Mouse (Mus musculus) forebrain, embryonic 16.5 days (tissue): Measurements from ENCODE around the gene Hscb. TPM values are rescaled to one million over a fixed set of nuclear protein-coding genes. Genes with fewer than 3 reads are reported as not detected.

ENCODE experiments used
- ATAC-seq: fragments of 200-750 bp; cut with Nextera tagmentation; 2 replicates; pipeline ENCODE4 v1.8.0; 2017; ENCODE audit warnings: mild to moderate bottlenecking, moderate library complexity
- H3K27ac ChIP-seq: fragments of 300-500 bp; sonication (generic); 2 replicates; pipeline ENCODE4 v1.5.1; 2014; ENCODE audit warnings: low read length, control low read depth
- H3K27me3 ChIP-seq: fragments of 300-500 bp; sonication (generic); replicated peaks from 2 replicates; pipeline ENCODE4 v1.6.1; 2014; ENCODE audit warnings: low read length; ENCODE audit not compliant: control insufficient read depth, insufficient read depth
- H3K36me3 ChIP-seq: fragments of 300-500 bp; sonication (generic); 2 replicates; pipeline ENCODE4 v1.6.1; 2014; ENCODE audit not compliant: control insufficient read depth, insufficient read depth
- H3K4me1 ChIP-seq: fragments of 300-500 bp; sonication (generic); replicated peaks from 2 replicates; pipeline ENCODE4 v1.6.1; 2014; ENCODE audit warnings: low read length; ENCODE audit not compliant: control insufficient read depth, insufficient read depth
- H3K4me2 ChIP-seq: fragments of 300-500 bp; sonication (generic); 2 replicates; pipeline ENCODE4 v1.6.1; 2014; ENCODE audit warnings: mild to moderate bottlenecking, low read length, control low read depth
- H3K4me3 ChIP-seq: fragments of 300-500 bp; sonication (generic); replicated peaks from 2 replicates; pipeline ENCODE4 v1.5.1; 2014; ENCODE audit warnings: mild to moderate bottlenecking, low read length, control low read depth
- H3K9ac ChIP-seq: fragments of 300-500 bp; sonication (generic); replicated peaks from 2 replicates; pipeline ENCODE4 v1.6.1; 2014; ENCODE audit warnings: low read depth, low read length, control low read depth
- H3K9me3 ChIP-seq: fragments of 300-500 bp; sonication (generic); 2 replicates; pipeline ENCODE4 v1.6.1; 2016; ENCODE audit warnings: low read length; ENCODE audit not compliant: control insufficient read depth
- WGBS: fragments of 180-500 bp; shearing (Covaris S2); extraction: QIAGEN DNeasy Blood & Tissue Kit; methylation state at CpG from one replicate; pipeline ENCODE4 v1.1.7; 2014; 5-methylcytosine and 5-hydroxymethylcytosine counted together
- polyA plus RNA-seq: library from polyadenylated mRNA; unstranded; fragments of >200 nt; fragmentation: Nextera tagmentation; extraction: Ambion mirVana; gene quantifications from 2 replicates; pipeline ENCODE4 v1.2.1, GENCODE M21; 2015

Hscb gene
- polyA plus RNA-seq, 1 experiment from 2014 or later: 9.4 TPM

- no peak; the same call in 1 of the 2 replicates for ATAC-seq
- no peaks in the 10 kb centered on the region for H3K27me3 ChIP-seq
- peaks cover 45% of the 10 kb centered on the region for H3K4me1 ChIP-seq
- WGBS: 2% methylated on average over 27 of the region's 27 CpGs
- peak overlapping the region; percentile 86 for H3K4me3 ChIP-seq
- peak overlapping the region; percentile 93 for H3K9ac ChIP-seq
- no peaks in the 10 kb centered on the region for H3K9me3 ChIP-seq
- H3K36me3 ChIP-seq: no peaks in the 10 kb centered on the region
- H3K27ac ChIP-seq: peak overlapping the region; percentile 90
- H3K4me2 ChIP-seq: peak overlapping the region; percentile 97
These were observed 30.5 kb downstream of the Hscb start for GRCm38 (mm10) chr5:110808821-110809666.

- peak overlapping the region; percentile 86 for H3K4me3 ChIP-seq
- no peaks in the 10 kb centered on the region for H3K36me3 ChIP-seq
- WGBS: 2% methylated on average over 14 of the region's 14 CpGs
- peak overlapping the region; percentile 97 for H3K4me2 ChIP-seq
- no peaks in the 10 kb centered on the region for H3K27me3 ChIP-seq
- H3K4me1 ChIP-seq: peaks cover 48% of the 10 kb centered on the region
- ATAC-seq: 0 out of 2 replicates have a peak, but pooled peaks have one; percentile 16
- H3K9ac ChIP-seq: peak overlapping the region; percentile 93
- no peaks in the 10 kb centered on the region for H3K9me3 ChIP-seq
- no peak overlapping the region; the same call in 1 of the 2 replicates for H3K27ac ChIP-seq
These were observed 31.4 kb downstream of the Hscb start for GRCm38 (mm10) chr5:110808061-110808631.

- Histone ChIP-seq H3K36me3 (0 out of 2 replicates have a peak, but pooled peaks cover 2% of the 10 kb centered on the region), H3K4me3 (peak overlapping the region; percentile 86), H3K27me3 (no peaks in the 10 kb centered on the region), H3K4me2 (peak overlapping the region; percentile 97), H3K9ac (peak overlapping the region; percentile 93), H3K9me3 (no peaks in the 10 kb centered on the region), H3K4me1 (peaks cover 53% of the 10 kb centered on the region), H3K27ac (no peak overlapping the region)
- WGBS: 86% methylated on average over 4 of the region's 4 CpGs
- no peak for ATAC-seq
These were observed 32.1 kb downstream of the Hscb start for GRCm38 (mm10) chr5:110807453-110807852.

- Histone ChIP-seq H3K9ac (no peak overlapping the region), H3K4me2 (peak overlapping the region; percentile 8), H3K9me3 (no peaks in the 10 kb centered on the region), H3K4me1 (peaks cover 55% of the 10 kb centered on the region), H3K4me3 (no peak overlapping the region), H3K36me3 (0 out of 2 replicates have a peak, but pooled peaks cover 2% of the 10 kb centered on the region), H3K27ac (no peak overlapping the region), H3K27me3 (no peaks in the 10 kb centered on the region)
- no peak for ATAC-seq
- 89% methylated on average over 1 of the region's 1 CpGs for WGBS
These were observed 32.9 kb downstream of the Hscb start for GRCm38 (mm10) chr5:110806676-110807075.

DNA sequence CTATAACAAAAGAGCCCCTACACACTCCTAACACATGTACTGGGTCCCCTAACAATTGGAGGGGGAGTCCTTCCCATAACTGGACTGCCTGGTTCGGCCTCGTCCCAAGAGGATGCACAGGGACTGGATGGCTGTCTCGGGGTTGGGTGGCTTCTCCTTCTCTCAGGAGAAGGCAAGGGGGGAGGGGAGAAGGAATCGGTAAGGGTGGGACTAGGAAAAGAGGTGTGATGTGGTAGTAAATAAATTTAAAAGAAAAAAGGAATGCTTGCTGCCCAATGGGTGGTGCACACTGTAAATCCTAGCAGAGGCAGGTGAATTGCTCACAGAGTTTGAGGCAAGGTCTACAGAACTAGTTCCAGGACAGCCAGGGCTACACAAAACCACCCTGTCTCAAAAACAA lies 33.4 kb downstream of the Hscb start:
- H3K27ac ChIP-seq: no peak overlapping the region
- H3K4me1 ChIP-seq: peaks cover 55% of the 10 kb centered on the region
- no peak overlapping the region for H3K4me3 ChIP-seq
- H3K4me2 ChIP-seq: peak overlapping the region; percentile 13
- H3K9me3 ChIP-seq: no peaks in the 10 kb centered on the region
- H3K27me3 ChIP-seq: no peaks in the 10 kb centered on the region
- H3K9ac ChIP-seq: no peak overlapping the region
- 0 out of 2 replicates have a peak, but pooled peaks cover 2% of the 10 kb centered on the region for H3K36me3 ChIP-seq
- ATAC-seq: no peak
- WGBS: 87% methylated on average over 4 of the region's 4 CpGs

DNA sequence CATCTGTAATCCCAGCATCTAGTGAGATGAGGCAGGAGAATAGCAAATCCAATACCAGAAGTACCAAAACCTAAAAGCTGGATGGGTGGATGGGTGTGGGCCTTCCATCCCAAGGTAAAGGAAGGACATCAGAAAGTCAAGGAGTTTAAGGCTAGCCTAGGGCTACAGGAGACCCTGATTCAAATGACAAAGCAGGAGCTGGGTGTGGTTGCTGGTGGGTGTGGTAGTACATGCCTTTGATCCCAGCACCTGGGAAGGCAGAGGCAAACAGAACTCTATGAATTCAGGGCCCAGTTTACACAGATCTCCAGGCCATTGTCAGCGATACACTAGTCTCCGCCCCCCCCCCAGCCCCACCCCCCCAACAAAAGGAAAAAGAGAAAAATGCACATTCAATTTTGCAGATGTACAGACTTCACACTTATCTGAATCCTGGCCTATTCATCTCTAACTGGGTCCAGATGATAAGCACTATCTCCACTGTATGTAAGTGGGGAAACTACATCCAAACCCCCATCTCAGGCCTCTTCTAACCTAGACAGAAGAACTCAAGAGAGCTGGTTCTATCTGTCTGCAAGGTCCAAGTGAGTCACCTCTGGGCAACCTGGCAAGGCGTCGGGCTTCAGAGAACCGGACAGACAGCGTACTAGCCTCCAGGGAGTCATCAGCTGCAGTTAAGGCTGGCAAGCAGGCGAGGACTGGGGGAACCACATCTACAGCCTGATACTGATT lies 35.4 kb downstream of the Hscb start:
- Histone ChIP-seq H3K27me3 (no peaks in the 10 kb centered on the region), H3K4me3 (no peak overlapping the region), H3K36me3 (0 out of 2 replicates have a peak, but pooled peaks cover 2% of the 10 kb centered on the region), H3K27ac (no peak overlapping the region), H3K9me3 (no peaks in the 10 kb centered on the region), H3K4me2 (no peak overlapping the region), H3K4me1 (peaks cover 55% of the 10 kb centered on the region), H3K9ac (no peak overlapping the region)
- 90% methylated on average over 7 of the region's 7 CpGs for WGBS
- no peak for ATAC-seq

DNA sequence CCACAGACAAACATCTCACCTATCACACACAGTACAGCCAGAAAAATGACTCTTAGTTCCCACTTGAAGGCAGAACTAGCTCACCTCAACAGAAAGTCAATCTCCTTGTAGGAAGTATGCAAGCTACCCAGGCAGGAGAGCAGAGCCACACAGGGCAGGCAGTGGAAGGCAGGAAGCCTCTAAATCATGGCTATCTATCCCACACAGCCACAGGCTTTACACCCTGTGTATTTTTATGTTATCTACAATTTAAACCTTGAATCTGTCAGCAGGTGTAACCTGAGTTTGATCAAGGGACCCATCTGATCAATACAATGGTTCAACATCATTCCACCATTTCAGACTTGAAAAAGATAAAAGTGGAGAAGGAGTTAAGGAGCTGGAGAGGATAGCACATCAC lies 36.8 kb downstream of the Hscb start:
- no peak overlapping the region for H3K4me3 ChIP-seq
- no peak for ATAC-seq
- peaks cover 43% of the 10 kb centered on the region for H3K4me1 ChIP-seq
- no peak overlapping the region for H3K27ac ChIP-seq
- H3K9me3 ChIP-seq: no peaks in the 10 kb centered on the region
- no peaks in the 10 kb centered on the region for H3K27me3 ChIP-seq
- H3K36me3 ChIP-seq: peaks cover 11% of the 10 kb centered on the region; the same call in 1 of the 2 replicates
- no peak overlapping the region for H3K9ac ChIP-seq
- H3K4me2 ChIP-seq: no peak overlapping the region

DNA sequence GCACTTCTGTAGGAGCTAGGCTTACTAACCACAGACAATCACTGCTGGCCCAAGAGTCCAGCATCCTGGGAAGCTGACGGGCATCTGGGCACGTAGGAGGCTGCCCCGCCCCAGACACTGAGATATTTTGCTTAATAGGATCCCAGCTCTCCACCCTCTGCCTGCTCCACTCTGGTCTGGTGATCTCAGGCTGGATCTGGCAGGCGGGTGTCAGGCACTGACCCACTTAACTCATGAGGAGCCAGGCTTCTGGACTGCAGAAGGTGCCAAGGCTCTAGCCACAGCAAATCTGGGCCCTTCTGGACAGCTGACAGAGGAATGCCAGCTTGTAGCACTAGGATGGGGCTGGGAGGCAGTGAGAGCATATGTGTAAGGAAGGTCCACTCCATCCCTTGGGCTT lies 37.4 kb downstream of the Hscb start:
- peaks cover 14% of the 10 kb centered on the region; the same call in 1 of the 2 replicates for H3K36me3 ChIP-seq
- ATAC-seq: no peak

GRCm38 (mm10) chr5:110801036-110801624 lies 38.4 kb downstream of the Hscb start:
- H3K36me3 ChIP-seq: peaks cover 24% of the 10 kb centered on the region
- no peak overlapping the region for H3K4me3 ChIP-seq
- no peak overlapping the region for H3K9ac ChIP-seq
- H3K4me2 ChIP-seq: no peak overlapping the region
- no peak for ATAC-seq
- no peak overlapping the region for H3K27ac ChIP-seq
- no peaks in the 10 kb centered on the region for H3K9me3 ChIP-seq
- H3K4me1 ChIP-seq: peaks cover 26% of the 10 kb centered on the region
- WGBS: 86% methylated on average over 3 of the region's 3 CpGs
- no peaks in the 10 kb centered on the region for H3K27me3 ChIP-seq

More for the DNA sequence above, 37.4 kb downstream of the Hscb start:
- H3K9me3 ChIP-seq: no peaks in the 10 kb centered on the region
- H3K27ac ChIP-seq: no peak overlapping the region
- H3K4me3 ChIP-seq: no peak overlapping the region
- 85% methylated on average over 4 of the region's 4 CpGs for WGBS
- H3K4me2 ChIP-seq: no peak overlapping the region
- peaks cover 37% of the 10 kb centered on the region for H3K4me1 ChIP-seq
- no peak overlapping the region for H3K9ac ChIP-seq
- no peaks in the 10 kb centered on the region for H3K27me3 ChIP-seq
